Mouse (Mus musculus) embryo, embryonic 11 days (tissue): ENCODE results near the gene Prss57.

ENCODE experiments used
- DNase-seq: peaks from one replicate; pipeline ENCODE4 v3.0.0-alpha.2; 2015

The Prss57 gene

GRCm38 (mm10) chr10:79790861-79791260 lies at the start of gene Prss57:
TSS of gene Prss57 (minus strand) at chr10:79790961.
- no peak for DNase-seq

- no peak for DNase-seq
Measured at GRCm38 (mm10) chr10:79840091-79840490, 49.3 kb upstream of the Prss57 start.

- DNase-seq, result no peak
Measured at GRCm38 (mm10) chr10:79838151-79838550, 47.4 kb upstream of the Prss57 start.

GRCm38 (mm10) chr10:79836918-79837317 lies 46.2 kb upstream of the Prss57 start:
- no peak for DNase-seq

GRCm38 (mm10) chr10:79834769-79835398 lies 44.1 kb upstream of the Prss57 start:
- DNase-seq, result peak; percentile 85

GRCm38 (mm10) chr10:79832786-79833181 lies 42.0 kb upstream of the Prss57 start:
- no peak for DNase-seq

GRCm38 (mm10) chr10:79832026-79832785 lies 41.4 kb upstream of the Prss57 start:
- DNase-seq, result no peak

- DNase-seq, result no peak
Measured at GRCm38 (mm10) chr10:79831583-79831982, 40.8 kb upstream of the Prss57 start.

GRCm38 (mm10) chr10:79824413-79824812 lies 33.7 kb upstream of the Prss57 start:
- no peak for DNase-seq

GRCm38 (mm10) chr10:79823011-79823410 lies 32.2 kb upstream of the Prss57 start:
- DNase-seq, result no peak

GRCm38 (mm10) chr10:79822372-79822771 lies 31.6 kb upstream of the Prss57 start:
- no peak for DNase-seq

GRCm38 (mm10) chr10:79821731-79822130 lies 31.0 kb upstream of the Prss57 start:
- no peak for DNase-seq

GRCm38 (mm10) chr10:79820782-79821181 lies 30.0 kb upstream of the Prss57 start, which contains the start of gene Misp:
TSS of gene Misp (plus strand) at chr10:79820989.
- DNase-seq, result no peak

GRCm38 (mm10) chr10:79820277-79820676 lies 29.5 kb upstream of the Prss57 start:
- no peak for DNase-seq

GRCm38 (mm10) chr10:79819606-79820005 lies 28.8 kb upstream of the Prss57 start:
- no peak for DNase-seq

GRCm38 (mm10) chr10:79818225-79818624 lies 27.5 kb upstream of the Prss57 start:
- DNase-seq, result no peak

- DNase-seq, result no peak
Measured at GRCm38 (mm10) chr10:79817111-79817510, 26.4 kb upstream of the Prss57 start.

GRCm38 (mm10) chr10:79815671-79816494 lies 25.1 kb upstream of the Prss57 start:
- DNase-seq, result no peak

- no peak for DNase-seq
Measured at GRCm38 (mm10) chr10:79814271-79814842, 23.6 kb upstream of the Prss57 start.

GRCm38 (mm10) chr10:79811736-79812637 lies 21.2 kb upstream of the Prss57 start:
- DNase-seq, result peak; percentile 80

- no peak for DNase-seq
Measured at GRCm38 (mm10) chr10:79808728-79809127, 18.0 kb upstream of the Prss57 start.

- no peak for DNase-seq
Measured at GRCm38 (mm10) chr10:79807826-79808225, 17.1 kb upstream of the Prss57 start.
